Mouse (Mus musculus) left cerebral cortex, adult 2 months (tissue): ENCODE measurements around the gene Hic1. TPM values are rescaled to one million over a fixed set of nuclear protein-coding genes. Genes with fewer than 3 reads are reported as not detected.
A peak's percentile ranks its signal among the peaks of the same experiment; 100 is the strongest.

ENCODE experiments used
- DNase-seq, 2 experiments: peaks; one replicate each; pipeline ENCODE4 v3.0.0; 2021 to 2022; ENCODE audit warnings: low spot score in 2 of 2, mixed read lengths in 1 of 2; ENCODE audit errors: extremely low spot score in 1 of 2
- H3K27ac ChIP-seq: fragments of 200-600 bp; 2 replicates; pipeline ENCODE4 v1.8.1; 2022
- H3K4me3 ChIP-seq: fragments of 200-600 bp; 2 replicates; pipeline ENCODE4 v1.8.1; 2022
- CTCF ChIP-seq: fragments of 200-600 bp; IDR thresholded peaks from 2 replicates; pipeline ENCODE4 v1.8.1; 2022; ENCODE audit warnings: antibody characterized with exemption, mild to moderate bottlenecking, moderate library complexity
- intact Hi-C: fragments of 180-260 bp; cut with DNase I; formaldehyde crosslinking; loops from one replicate; pipeline ENCODE4 v1.15.1; 2025
- total RNA-seq, 2 experiments: library from RNA; stranded (reverse); gene quantifications; 2 replicates each; pipeline ENCODE4 v1.2.3; 2021

The Hic1 gene
- total RNA-seq, 2 experiments from 2014 or later, result 3.3 to 3.9 TPM

GRCm38 (mm10) chr11:75139122-75139963, 30.0 kb downstream of the Hic1 start:
- intact Hi-C loops, result no loop called here
- no peak for DNase-seq
- TF ChIP-seq CTCF, result no peak; the same call in 1 of the 2 replicates
- H3K4me3 ChIP-seq, result no peak overlapping the region
- H3K27ac ChIP-seq, result peak overlapping the region; percentile 25; the same call in 1 of the 2 replicates

GRCm38 (mm10) chr11:75136666-75137398, 32.5 kb downstream of the Hic1 start:
- intact Hi-C loops, result no loop called here
- DNase-seq, result no peak
- peak overlapping the region; percentile 56; the same call in 1 of the 2 replicates for H3K27ac ChIP-seq

GRCm38 (mm10) chr11:75135358-75135757, 34.0 kb downstream of the Hic1 start:
- Histone ChIP-seq H3K4me3 (no peak overlapping the region), H3K27ac (no peak overlapping the region)
- intact Hi-C loops, result no loop called here
- no peak for TF ChIP-seq CTCF
- DNase-seq, result no peak

More at GRCm38 (mm10) chr11:75136666-75137398, 32.5 kb downstream of the Hic1 start:
- no peak overlapping the region for H3K4me3 ChIP-seq
- TF ChIP-seq CTCF, result no peak

- intact Hi-C loops, result no loop called here
- Histone ChIP-seq H3K27ac (no peak overlapping the region), H3K4me3 (no peak overlapping the region)
- TF ChIP-seq CTCF, result no peak
- DNase-seq, result no peak
Observed at GRCm38 (mm10) chr11:75134485-75135068, 34.7 kb downstream of the Hic1 start.

- intact Hi-C loops, result no loop called here
- no peak for DNase-seq
- no peak overlapping the region for H3K4me3 ChIP-seq
- H3K27ac ChIP-seq, result no peak overlapping the region; the same call in 1 of the 2 replicates
- TF ChIP-seq CTCF, result no peak
Observed at GRCm38 (mm10) chr11:75133951-75134350, 35.4 kb downstream of the Hic1 start.

GRCm38 (mm10) chr11:75133391-75133790, 35.9 kb downstream of the Hic1 start:
- DNase-seq, result no peak
- no peak for TF ChIP-seq CTCF
- H3K4me3 ChIP-seq, result no peak overlapping the region
- intact Hi-C loops, result no loop called here
- H3K27ac ChIP-seq, result no peak overlapping the region; the same call in 1 of the 2 replicates

GRCm38 (mm10) chr11:75132278-75132677, 37.0 kb downstream of the Hic1 start:
- DNase-seq, result peak; percentile 46 to 49
- TF ChIP-seq CTCF, result peak; percentile 60
- intact Hi-C loops, result no loop called here
- Histone ChIP-seq H3K4me3 (no peak overlapping the region), H3K27ac (peak overlapping the region; percentile 36; the same call in 1 of the 2 replicates)

GRCm38 (mm10) chr11:75131300-75131699, 38.0 kb downstream of the Hic1 start:
- intact Hi-C loops, result no loop called here
- DNase-seq, result no peak
- no peak for TF ChIP-seq CTCF
- Histone ChIP-seq H3K4me3 (no peak overlapping the region), H3K27ac (no peak overlapping the region; the same call in 1 of the 2 replicates)

GRCm38 (mm10) chr11:75129481-75129880, 39.8 kb downstream of the Hic1 start:
- DNase-seq, result no peak
- intact Hi-C loops, result no loop called here
- no peak overlapping the region for H3K4me3 ChIP-seq
- H3K27ac ChIP-seq, result no peak overlapping the region
- no peak for TF ChIP-seq CTCF

GRCm38 (mm10) chr11:75126384-75126783, 42.9 kb downstream of the Hic1 start:
- H3K27ac ChIP-seq, result 0 out of 2 replicates have a peak overlapping the region, but pooled peaks have one; percentile 1
- intact Hi-C loops, result no loop called here
- no peak for DNase-seq
- no peak for TF ChIP-seq CTCF
- H3K4me3 ChIP-seq, result no peak overlapping the region

GRCm38 (mm10) chr11:75124406-75124805, 44.9 kb downstream of the Hic1 start:
- intact Hi-C loops, result no loop called here
- DNase-seq, result no peak
- H3K4me3 ChIP-seq, result no peak overlapping the region
- no peak for TF ChIP-seq CTCF
- H3K27ac ChIP-seq, result no peak overlapping the region

GRCm38 (mm10) chr11:75121348-75121747, 48.0 kb downstream of the Hic1 start:
- H3K27ac ChIP-seq, result no peak overlapping the region; the same call in 1 of the 2 replicates
- no peak for DNase-seq
- no peak overlapping the region for H3K4me3 ChIP-seq
- intact Hi-C loops, result no loop called here
- no peak for TF ChIP-seq CTCF
